Mouse (Mus musculus): ENCODE measurements around the gene Atp2b1. TPM values are rescaled to one million over a fixed set of nuclear protein-coding genes. Genes with fewer than 3 reads are reported as not detected.

Atp2b1 gene
- 19.0 and 23.2 TPM in 2 replicates for polyA plus RNA-seq (2012; rRNA removed)

GRCm38 (mm10) chr10:98913961-98914809 lies at the start of gene Atp2b1:
TSS of gene Atp2b1 (plus strand) at chr10:98914406.
- under 1% methylated on average over 86 of the region's 120 CpGs for WGBS
- Histone ChIP-seq H3K4me3 (replicated peaks; ENCODE audit: extremely low read depth, low read depth, low read length) (peak within 1 kb of the TSS; percentile 100), H3K4me1 (ENCODE audit: control insufficient read depth, insufficient read depth, low read length) (no peaks in the 10 kb centered on the region; the same call in none of the 2 replicates)
- DNase-seq = peak; percentile 91
- TF ChIP-seq POLR2A (IDR thresholded peaks at IDR 0.05; ENCODE audit: borderline replicate concordance, extremely low read depth, low read depth, low read length) (peak; percentile 82), CTCF (IDR thresholded peaks at IDR 0.05; ENCODE audit: insufficient read depth, low read length) (no peak)

- TF ChIP-seq POLR2A (IDR thresholded peaks at IDR 0.05; ENCODE audit: borderline replicate concordance, extremely low read depth, low read depth, low read length) = no peak
- TF ChIP-seq CTCF (IDR thresholded peaks at IDR 0.05; ENCODE audit: insufficient read depth, low read length) = no peak
- Histone ChIP-seq H3K4me3 (replicated peaks; ENCODE audit: extremely low read depth, low read depth, low read length) (no peak overlapping the region), H3K4me1 (ENCODE audit: control insufficient read depth, insufficient read depth, low read length) (no peaks in the 10 kb centered on the region; the same call in 1 of the 2 replicates)
- 59% methylated on average over 3 of the region's 3 CpGs for WGBS
- no peak for DNase-seq
Measured at GRCm38 (mm10) chr10:98864851-98865250, 49.4 kb upstream of the Atp2b1 start.

GRCm38 (mm10) chr10:98866836-98867370 lies 47.3 kb upstream of the Atp2b1 start:
- H3K4me1 ChIP-seq (ENCODE audit: control insufficient read depth, insufficient read depth, low read length) = no peaks in the 10 kb centered on the region
- H3K4me3 ChIP-seq (replicated peaks; ENCODE audit: extremely low read depth, low read depth, low read length) = no peak overlapping the region
- DNase-seq = no peak
- no peak for TF ChIP-seq CTCF (IDR thresholded peaks at IDR 0.05; ENCODE audit: insufficient read depth, low read length)
- TF ChIP-seq POLR2A (IDR thresholded peaks at IDR 0.05; ENCODE audit: borderline replicate concordance, extremely low read depth, low read depth, low read length) = no peak
- 97% methylated on average over 5 of the region's 5 CpGs for WGBS

- no peaks in the 10 kb centered on the region for H3K4me1 ChIP-seq (ENCODE audit: control insufficient read depth, insufficient read depth, low read length)
- WGBS = 87% methylated on average over 4 of the region's 4 CpGs
- no peak for DNase-seq
Measured at GRCm38 (mm10) chr10:98868351-98868908, 45.8 kb upstream of the Atp2b1 start.

GRCm38 (mm10) chr10:98877855-98878254 lies 36.4 kb upstream of the Atp2b1 start:
- no peak overlapping the region for H3K4me3 ChIP-seq (replicated peaks; ENCODE audit: extremely low read depth, low read depth, low read length)
- no peaks in the 10 kb centered on the region for H3K4me1 ChIP-seq (ENCODE audit: control insufficient read depth, insufficient read depth, low read length)
- no peak for DNase-seq
- 72% methylated on average over 3 of the region's 3 CpGs for WGBS
- TF ChIP-seq POLR2A (IDR thresholded peaks at IDR 0.05; ENCODE audit: borderline replicate concordance, extremely low read depth, low read depth, low read length) (no peak), CTCF (IDR thresholded peaks at IDR 0.05; ENCODE audit: insufficient read depth, low read length) (no peak)

More at GRCm38 (mm10) chr10:98868351-98868908, 45.8 kb upstream of the Atp2b1 start:
- H3K4me3 ChIP-seq (replicated peaks; ENCODE audit: extremely low read depth, low read depth, low read length) = no peak overlapping the region
- TF ChIP-seq POLR2A (IDR thresholded peaks at IDR 0.05; ENCODE audit: borderline replicate concordance, extremely low read depth, low read depth, low read length) (no peak), CTCF (IDR thresholded peaks at IDR 0.05; ENCODE audit: insufficient read depth, low read length) (no peak)

- no peak for DNase-seq
- 71% methylated on average over 2 of the region's 2 CpGs for WGBS
- Histone ChIP-seq H3K4me3 (replicated peaks; ENCODE audit: extremely low read depth, low read depth, low read length) (no peak overlapping the region), H3K4me1 (ENCODE audit: control insufficient read depth, insufficient read depth, low read length) (no peaks in the 10 kb centered on the region)
- no peak for TF ChIP-seq CTCF (IDR thresholded peaks at IDR 0.05; ENCODE audit: insufficient read depth, low read length)
- no peak for TF ChIP-seq POLR2A (IDR thresholded peaks at IDR 0.05; ENCODE audit: borderline replicate concordance, extremely low read depth, low read depth, low read length)
Measured at GRCm38 (mm10) chr10:98878636-98879035, 35.6 kb upstream of the Atp2b1 start.

GRCm38 (mm10) chr10:98880057-98880456 lies 34.1 kb upstream of the Atp2b1 start:
- 78% methylated on average over 8 of the region's 8 CpGs for WGBS
- Histone ChIP-seq H3K4me1 (ENCODE audit: control insufficient read depth, insufficient read depth, low read length) (no peaks in the 10 kb centered on the region; the same call in 1 of the 2 replicates), H3K4me3 (replicated peaks; ENCODE audit: extremely low read depth, low read depth, low read length) (no peak overlapping the region)
- TF ChIP-seq POLR2A (IDR thresholded peaks at IDR 0.05; ENCODE audit: borderline replicate concordance, extremely low read depth, low read depth, low read length) (no peak), CTCF (IDR thresholded peaks at IDR 0.05; ENCODE audit: insufficient read depth, low read length) (no peak)
- no peak for DNase-seq

- TF ChIP-seq POLR2A (IDR thresholded peaks at IDR 0.05; ENCODE audit: borderline replicate concordance, extremely low read depth, low read depth, low read length) = no peak
- no peak for TF ChIP-seq CTCF (IDR thresholded peaks at IDR 0.05; ENCODE audit: insufficient read depth, low read length)
- no peak for DNase-seq
- WGBS = 60% methylated on average over 2 of the region's 2 CpGs
- H3K4me3 ChIP-seq (replicated peaks; ENCODE audit: extremely low read depth, low read depth, low read length) = no peak overlapping the region
- H3K4me1 ChIP-seq (ENCODE audit: control insufficient read depth, insufficient read depth, low read length) = no peaks in the 10 kb centered on the region; the same call in 1 of the 2 replicates
Measured at GRCm38 (mm10) chr10:98880711-98881110, 33.5 kb upstream of the Atp2b1 start.

GRCm38 (mm10) chr10:98881492-98881891 lies 32.7 kb upstream of the Atp2b1 start:
- Histone ChIP-seq H3K4me1 (ENCODE audit: control insufficient read depth, insufficient read depth, low read length) (no peaks in the 10 kb centered on the region; the same call in 1 of the 2 replicates), H3K4me3 (replicated peaks; ENCODE audit: extremely low read depth, low read depth, low read length) (no peak overlapping the region)
- TF ChIP-seq POLR2A (IDR thresholded peaks at IDR 0.05; ENCODE audit: borderline replicate concordance, extremely low read depth, low read depth, low read length) = no peak
- no peak for TF ChIP-seq CTCF (IDR thresholded peaks at IDR 0.05; ENCODE audit: insufficient read depth, low read length)
- 73% methylated on average over 6 of the region's 6 CpGs for WGBS
- no peak for DNase-seq
